Mouse (Mus musculus): ENCODE results near the gene Akr1b7. TPM values are rescaled to one million over a fixed set of nuclear protein-coding genes. Genes with fewer than 3 reads are reported as not detected.

Gene Akr1b7
- not detected for polyA plus RNA-seq (2017; shearing (Covaris generic))

GRCm38 (mm10) chr6:34412023-34412422 lies at the start of gene Akr1b7:
Gene Akr1b7 (plus strand): TSS chr6:34412334.

GRCm38 (mm10) chr6:34384110-34384661 lies 27.9 kb upstream of the Akr1b7 start, which contains the start of gene Akr1b10:
Gene Akr1b10 (plus strand): TSS chr6:34384218.

Other genes starting within 250 kb of the Akr1b7 start
- gene Slc35b4, start 235.2 kb upstream of the Akr1b7 start, polyA plus RNA-seq (2017; shearing (Covaris generic)) = 61.1 TPM
- 350 TPM for gene Akr1b3, start 94.9 kb upstream of the Akr1b7 start, polyA plus RNA-seq (2017; shearing (Covaris generic))
- gene Akr1b8, start 58.2 kb upstream of the Akr1b7 start, polyA plus RNA-seq (2017; shearing (Covaris generic)) = 0.28 TPM
- gene Akr1b10, start 28.1 kb upstream of the Akr1b7 start, polyA plus RNA-seq (2017; shearing (Covaris generic)) = 57.5 TPM
- gene Bpgm, start 63.9 kb downstream of the Akr1b7 start, polyA plus RNA-seq (2017; shearing (Covaris generic)) = 31.1 TPM
- gene Cald1, start 186.2 kb downstream of the Akr1b7 start, polyA plus RNA-seq (2017; shearing (Covaris generic)) = not detected